Mouse (Mus musculus) gastrocnemius, adult 8-10 months (tissue): ENCODE data around the gene P2rx4. TPM values are rescaled to one million over a fixed set of nuclear protein-coding genes. Genes with fewer than 3 reads are reported as not detected.
"Not testable (repeated sequence)": the region's sequence is repeated elsewhere in the genome, so short reads cannot be mapped to it uniquely, and the experiment has no call there.

Experiments
- DNase-seq, 2 experiments: peaks; one replicate each; pipeline ENCODE4 v3.0.0; 2022; ENCODE audit warnings: low spot score in 2 of 2
- total RNA-seq, 4 experiments: library from RNA; stranded (reverse); gene quantifications; 2 replicates each; pipeline ENCODE4 v1.2.4; 2022

Gene P2rx4
- 1 to 10 TPM; 2.0 to 3.5 (median 2.9) TPM for total RNA-seq

DNA sequence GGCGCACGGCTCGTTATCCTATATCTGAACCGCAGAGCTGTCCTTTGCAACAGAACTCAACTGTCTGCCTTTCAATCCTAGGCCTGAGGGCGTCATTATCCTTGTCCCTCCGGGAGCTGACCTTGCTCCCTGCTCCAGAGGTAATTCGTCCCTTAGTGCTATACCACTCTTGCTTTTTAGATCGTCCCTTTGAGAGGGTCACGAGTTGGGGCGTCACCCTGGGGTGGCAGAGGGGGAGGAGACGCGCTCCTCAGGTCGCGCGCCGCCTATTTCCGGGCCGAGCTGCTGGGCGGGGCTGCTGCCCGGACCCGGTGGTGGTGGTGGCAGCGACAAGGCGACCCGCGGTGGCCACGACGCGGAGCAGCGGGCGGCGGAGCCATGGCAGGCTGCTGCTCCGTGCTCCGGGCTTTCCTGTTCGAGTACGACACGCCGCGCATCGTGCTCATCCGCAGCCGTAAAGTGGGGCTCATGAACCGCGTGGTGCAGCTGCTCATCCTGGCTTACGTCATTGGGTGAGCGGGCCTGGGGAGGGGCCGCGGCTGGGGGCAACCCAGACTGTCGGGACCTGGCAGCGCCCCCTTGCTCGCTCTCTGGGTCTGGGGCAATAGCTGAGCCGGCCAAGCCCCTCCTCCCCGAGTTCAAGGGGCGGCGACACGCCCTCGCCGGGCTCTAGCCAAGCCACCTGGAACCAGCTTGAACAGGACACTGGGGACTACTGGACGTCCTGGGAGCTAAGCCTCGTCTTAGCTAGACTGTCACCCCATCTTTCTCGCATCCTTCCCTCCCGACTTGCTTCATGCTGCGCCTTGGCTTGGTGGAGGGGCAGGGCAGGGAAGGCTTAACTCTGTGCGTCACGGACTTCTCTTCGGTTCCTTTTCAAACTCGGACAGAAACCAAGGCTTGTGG lies at the start of gene P2rx4:
Gene P2rx4, plus strand, starts transcription at position 269 of the 906 bp plus-strand sequence.
- peak; percentile 64 to 70 for DNase-seq

DNA sequence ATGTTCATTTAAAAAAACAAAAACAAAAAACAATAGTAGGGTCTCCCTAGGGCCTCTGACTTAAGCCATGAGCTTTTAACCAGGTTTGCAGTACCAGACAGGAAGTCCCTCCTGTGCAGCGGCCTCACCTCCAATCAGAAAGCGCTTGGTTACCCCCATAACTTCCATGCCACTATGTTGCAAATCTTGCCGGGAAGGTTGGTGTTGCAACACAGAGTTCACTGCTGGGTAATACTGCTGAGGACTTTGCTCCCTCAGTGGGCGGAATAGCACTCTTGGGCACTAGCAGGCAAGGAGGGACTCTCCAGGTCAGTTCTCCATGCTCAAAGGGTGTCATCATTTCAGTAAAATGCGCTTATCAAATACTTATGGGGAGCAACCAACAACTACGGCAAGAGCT lies 44.8 kb upstream of the P2rx4 start:
- DNase-seq, result no peak

DNA sequence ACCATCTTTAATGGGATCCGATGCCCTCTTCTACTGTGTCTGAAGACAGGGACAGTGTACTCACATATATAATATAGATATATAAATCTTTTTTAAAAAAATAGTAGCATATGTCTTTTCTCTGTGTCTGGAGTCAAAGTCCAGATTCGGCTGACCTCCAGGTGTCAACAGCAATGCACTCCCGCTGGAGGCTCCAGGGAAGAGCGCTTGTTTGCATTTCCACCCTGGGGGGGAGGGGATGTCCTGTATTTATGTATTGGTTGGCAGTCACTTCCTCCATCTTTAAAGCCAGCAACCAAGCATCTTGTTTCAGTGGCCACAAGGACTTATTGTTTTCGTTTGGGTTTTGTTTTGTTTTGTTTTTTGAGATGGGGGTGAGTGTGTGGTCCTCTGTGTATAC lies 42.3 kb upstream of the P2rx4 start:
- DNase-seq, result no peak

DNA sequence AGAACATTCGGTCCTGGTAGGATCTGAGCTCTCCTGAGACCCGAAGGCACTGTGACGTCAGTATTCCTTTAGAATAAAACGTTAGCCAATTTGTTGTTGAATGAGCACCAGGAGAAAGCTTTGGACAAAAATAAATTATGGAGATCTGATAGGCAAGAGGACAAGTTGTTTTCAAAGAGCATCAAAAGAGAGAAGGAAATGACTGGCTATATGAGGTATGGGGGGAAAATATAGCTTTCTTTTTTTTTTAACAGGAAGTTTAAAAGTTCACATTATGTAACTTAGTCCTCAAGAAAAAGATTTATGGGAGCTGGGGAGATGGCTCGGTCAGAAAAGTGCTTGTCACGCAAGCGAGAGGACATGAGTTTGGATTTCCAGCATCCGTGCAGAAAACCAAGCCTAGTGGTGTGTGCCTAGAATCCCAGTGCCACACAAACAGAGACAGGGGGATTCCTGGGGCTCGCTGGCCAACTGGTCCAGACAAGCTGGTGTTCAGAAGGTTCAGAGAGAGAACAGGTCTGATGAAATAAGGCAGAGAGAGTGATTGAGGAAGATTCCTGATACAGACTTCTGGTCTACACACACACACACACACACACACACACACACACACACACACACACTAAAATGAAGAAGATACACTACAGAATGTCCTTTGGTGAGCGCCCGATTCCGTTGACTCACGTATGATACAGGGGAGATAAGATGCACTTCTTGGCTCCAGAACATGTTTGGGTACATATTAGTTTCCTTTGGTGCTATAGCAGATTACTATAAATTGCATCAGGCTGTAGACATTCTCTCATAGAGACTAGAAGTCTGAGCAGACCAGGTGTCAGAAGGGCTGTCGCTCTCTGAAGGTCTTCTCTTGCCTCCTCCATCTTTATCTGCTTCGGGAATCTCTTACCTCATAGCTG lies 38.1 kb upstream of the P2rx4 start:
- DNase-seq, result no peak

DNA sequence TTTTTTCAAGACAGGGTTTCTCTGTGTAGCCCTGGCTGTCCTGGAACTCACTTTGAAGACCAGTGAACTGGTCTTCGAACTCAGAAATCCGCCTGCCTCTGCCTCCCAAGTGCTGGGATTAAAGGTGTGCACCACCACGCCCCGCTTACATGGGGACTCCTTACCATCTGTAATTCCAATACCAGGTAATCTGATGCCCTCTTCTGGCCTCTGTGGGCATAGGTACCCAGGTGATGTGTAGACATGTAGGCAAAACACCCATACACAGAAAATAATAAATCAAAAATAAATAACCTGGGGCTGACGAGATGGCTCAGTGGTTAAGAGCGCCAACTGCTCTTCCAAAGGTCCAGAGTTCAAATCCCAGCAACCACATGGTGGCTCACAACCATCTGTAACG lies 35.7 kb upstream of the P2rx4 start:
- DNase-seq, result not testable (repeated sequence)

DNA sequence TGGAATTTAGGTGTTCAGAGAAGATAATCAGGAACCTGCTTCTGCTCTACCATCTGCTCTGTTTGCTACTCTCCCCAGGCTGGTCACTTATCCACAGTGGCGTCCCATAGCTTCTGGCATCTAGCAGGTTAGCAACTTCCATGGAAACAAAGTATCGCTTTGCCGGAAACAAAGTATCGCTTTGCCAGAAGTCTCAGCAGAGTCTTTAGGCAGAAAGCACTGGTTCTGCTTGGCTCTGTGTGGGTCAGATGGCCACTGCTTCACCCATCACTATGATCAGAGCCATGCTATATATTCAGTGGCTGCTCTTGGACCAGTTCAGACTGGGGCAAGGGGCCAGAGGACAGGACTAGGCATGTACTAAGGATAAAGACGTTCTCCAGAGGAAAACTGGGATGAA lies 35.0 kb upstream of the P2rx4 start:
- DNase-seq, result no peak

DNA sequence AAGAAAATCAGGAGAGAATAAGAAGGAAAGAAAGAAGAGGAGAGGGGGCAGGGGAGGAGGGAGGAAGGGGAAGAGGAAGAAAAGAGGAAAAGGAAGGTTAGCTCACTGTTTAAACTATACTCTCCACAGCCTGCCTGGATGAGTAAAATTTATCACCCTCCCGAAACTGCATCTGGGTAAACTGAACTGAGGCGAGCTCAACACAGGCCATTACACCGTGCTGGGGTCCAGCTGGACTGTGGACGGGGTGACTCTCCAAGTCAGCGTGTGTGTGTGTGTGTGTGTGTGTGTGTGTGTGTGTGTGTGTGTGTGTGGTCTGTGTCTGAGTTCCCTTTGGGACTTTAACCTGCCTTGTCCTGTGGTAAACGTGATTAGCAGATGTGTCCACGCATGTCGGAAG lies 31.3 kb upstream of the P2rx4 start:
- DNase-seq, result no peak

DNA sequence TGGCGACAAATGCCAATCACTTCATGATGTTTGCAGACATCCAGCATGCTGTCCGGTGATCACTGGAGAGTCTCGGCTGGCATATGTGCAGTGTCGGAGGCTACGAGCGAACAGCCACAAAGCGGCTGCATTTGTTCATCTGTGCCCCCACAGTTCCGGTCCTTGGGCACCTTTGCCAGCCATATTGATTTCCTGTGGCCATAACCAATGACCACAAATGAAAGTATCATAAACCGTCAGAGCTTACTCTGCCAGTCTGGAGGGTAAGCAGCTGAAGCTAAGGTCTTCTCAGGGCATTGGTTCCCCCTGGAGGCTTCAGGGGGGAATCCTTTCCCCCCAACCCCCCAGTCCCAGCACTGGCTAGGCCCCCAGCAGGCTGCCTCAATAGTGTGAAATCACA lies 29.4 kb upstream of the P2rx4 start:
- DNase-seq, result no peak

DNA sequence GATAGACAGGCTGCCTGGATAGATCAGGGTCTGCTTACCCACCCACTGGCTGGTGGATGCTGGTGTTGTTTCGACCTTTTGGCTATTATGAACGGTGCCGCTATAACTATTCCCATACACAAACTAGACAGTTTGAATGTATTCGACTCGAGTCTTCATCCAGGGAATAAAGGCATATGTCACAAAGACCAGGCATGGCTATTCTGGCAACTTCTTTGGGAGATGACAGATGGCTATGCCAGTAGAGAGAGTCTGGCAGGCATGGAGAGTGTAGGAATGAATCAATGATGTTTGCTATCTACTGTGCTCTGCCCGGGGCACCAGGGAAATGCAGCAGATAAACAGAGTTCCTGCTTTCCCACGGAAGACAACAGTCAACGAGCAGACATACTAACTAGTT lies 27.5 kb upstream of the P2rx4 start:
- no peak for DNase-seq

DNA sequence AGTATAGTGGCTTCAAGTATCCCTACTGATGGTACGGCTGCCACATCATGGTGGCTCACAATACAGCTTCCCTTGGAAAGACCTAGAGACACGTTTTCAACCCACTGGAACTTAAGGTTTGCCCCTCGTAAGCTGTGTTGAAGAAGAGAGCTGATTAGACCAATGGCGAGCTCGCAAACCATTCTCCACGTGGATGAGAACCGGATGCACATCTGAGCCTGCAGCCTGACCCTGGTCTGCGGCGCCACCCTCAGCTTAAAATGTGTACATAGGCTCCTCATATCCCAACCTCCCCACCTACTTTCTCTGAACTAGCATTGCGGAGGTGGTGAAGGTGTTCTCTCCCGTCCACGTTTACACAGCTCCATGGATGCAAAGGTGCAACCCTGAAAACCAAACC lies 26.1 kb upstream of the P2rx4 start:
- no peak for DNase-seq

DNA sequence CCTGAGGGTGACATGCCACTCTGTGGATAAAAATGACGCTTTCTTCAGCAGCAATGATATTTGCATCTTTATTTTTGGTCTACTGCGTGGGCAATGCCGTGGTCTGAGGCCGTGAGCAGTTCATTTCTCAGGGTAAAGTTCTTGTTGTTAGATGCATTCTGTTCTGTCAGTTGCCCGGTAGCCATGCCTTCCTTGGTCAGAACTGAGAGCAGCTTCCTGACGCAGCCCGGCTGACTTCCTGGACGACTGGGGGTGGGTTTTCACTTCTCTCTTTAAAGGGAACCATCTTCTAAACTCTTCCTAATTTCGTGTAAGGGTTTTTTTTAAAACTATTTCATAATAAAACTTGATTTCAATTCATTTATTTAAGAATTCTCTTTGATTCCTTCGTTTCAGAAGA lies 23.4 kb upstream of the P2rx4 start:
- no peak for DNase-seq

DNA sequence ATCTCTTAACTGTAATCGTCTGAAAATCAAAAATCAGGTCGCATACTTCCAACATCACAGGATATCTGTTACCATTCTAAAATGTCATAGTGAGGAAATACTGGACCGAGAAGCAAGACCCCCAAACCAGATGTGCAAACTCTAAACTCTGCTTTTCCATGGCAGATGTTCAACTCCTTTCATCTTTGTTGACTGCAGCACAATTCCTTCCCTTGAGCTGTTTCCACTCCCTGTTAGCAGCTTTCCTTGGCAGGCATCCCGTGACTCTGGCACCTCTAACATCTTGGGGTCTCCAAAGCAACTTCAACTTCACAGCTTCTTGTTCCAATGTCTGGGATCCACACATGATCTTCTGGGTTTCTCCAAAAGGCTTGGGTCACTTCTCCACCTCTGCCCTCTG lies 20.0 kb upstream of the P2rx4 start:
- DNase-seq, result no peak

DNA sequence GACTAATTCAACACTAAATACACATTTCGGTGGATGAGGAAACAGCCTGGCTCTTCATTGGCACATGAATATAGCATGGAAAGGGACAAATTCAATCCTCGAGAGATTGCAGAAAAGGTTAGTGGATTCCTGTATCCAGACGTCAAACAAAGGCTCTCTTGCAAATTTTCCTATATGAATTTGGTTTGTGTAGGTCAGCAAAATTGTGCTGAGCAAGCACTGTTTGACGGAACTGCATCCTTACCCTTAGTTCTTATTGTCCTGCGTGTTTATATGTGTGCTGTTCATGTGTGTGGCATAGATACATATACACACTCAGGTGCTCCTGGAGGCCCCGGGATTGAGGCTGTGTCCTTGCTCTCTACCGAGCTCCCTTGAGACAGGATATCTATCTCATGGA lies 18.2 kb upstream of the P2rx4 start:
- DNase-seq, result no peak

DNA sequence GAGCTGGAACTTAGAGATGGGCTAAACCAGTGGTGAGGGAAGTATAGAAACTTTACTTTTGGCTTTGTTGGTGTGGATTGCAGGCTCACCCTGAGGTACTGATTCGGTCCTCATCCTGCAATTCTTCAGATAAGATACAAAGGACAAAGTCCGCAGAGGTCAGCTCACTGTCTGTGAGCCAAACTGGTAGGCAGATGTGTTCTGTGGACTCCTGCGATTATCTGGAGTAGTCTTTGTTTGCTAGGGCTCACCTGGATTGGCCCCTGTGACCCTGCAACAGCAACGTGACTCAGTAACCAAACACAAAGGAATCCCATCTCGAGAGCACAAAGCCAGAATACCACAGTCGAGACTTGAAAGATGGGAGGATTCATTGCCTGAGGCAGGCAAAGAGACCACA lies 16.9 kb upstream of the P2rx4 start:
- no peak for DNase-seq

DNA sequence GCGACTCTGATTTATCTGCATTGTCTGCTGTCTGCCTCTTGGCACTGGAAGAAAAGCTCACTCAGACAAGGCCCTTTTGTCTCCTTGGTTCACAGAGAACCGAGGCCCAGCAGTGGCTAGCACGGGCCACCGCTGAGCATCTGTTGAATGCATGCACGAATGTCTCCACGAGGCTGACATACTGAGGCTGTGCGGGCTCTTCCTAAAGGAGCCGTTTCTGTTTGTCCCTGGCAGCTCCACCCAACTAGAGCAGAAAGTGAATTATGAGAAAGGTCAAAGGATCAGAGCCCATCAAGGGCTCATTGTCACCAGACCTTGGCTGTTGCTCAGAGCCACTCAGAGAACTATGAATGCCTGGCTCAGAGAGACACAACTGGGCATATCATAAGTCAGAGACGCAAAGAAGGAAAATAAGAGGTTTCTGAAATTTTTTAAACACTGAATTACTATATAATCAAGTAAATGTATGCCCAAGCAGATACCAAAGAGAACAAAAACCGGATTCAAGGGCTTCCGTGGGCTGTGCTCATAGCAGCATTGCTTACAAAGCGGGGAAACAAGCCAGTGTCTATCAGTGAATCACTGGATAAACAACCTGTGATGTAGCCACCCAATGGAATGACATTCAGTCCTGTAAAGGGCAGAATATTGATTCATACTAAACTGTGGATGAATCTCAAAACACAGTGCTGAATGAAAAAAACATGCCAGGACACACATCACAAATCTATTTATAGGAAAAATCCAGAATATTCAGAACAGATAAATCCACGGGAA lies 13.7 kb upstream of the P2rx4 start:
- no peak for DNase-seq

DNA sequence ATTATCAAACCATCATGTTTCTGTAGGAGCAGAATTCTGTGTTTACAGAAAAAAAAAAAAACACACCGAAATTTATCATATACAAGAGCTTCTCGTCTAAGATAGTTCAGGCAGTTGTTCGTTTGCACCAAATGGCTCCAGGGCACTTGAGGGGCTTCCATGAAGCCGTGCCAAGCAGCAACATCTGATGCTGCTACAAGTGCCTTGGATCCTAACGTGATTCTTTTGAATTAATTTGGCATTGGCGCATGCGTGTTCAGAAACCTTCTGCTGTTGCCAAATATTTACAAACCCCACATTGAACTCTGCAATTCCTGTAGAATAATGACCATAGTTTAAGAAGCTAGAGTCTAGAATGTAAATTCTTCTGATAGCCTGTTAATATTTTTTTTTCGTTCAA lies 11.8 kb upstream of the P2rx4 start:
- no peak for DNase-seq

DNA sequence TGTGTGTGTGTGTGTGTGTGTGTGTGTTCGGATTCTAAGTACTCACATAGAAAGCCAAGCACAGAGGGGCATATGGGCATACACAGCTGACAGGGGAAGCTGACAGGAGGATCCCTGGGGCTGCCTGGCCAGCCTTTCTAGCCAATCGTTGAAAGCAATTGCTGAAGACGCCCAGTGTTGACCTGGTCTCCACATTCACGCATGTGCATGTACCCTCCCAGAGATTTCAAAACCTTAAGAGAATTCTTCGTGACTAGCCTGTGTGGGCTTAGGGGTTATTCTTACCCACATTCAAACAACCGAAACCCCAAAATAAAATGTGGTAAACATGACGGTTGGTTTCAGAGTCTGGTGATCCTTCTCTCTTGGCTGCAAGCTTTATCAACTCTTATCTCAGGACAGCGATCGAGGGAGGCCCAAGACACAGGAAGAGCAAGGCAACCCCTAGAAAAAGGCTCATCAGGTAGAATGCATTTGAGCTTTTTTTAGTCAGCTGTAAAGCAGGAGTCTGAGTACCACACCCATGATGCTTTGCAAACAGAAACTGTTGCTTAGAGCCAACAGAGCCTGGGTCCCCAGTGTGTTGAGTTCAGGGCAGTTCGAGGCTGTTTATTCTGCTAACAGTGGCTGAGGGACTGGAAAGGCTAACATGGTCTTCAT lies 9.2 kb upstream of the P2rx4 start:
- DNase-seq, result no peak

DNA sequence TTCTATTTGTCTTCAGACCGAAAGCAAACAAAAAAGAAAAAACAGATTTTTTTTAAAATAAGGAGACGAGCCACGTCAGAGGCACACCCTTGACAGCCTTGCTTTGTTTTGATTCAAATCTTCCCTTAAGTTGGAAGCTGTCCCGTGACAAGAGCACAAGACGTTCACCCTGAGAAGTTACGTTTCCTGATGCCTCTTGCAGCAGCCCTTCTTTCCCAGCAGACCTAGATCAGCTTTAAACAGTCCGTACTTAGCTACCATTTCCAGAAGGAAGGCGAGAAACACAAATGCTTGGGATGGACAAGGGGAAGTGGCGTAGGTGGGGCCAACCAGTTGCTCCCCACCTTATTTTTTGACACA lies 8.7 kb upstream of the P2rx4 start:
- no peak for DNase-seq

DNA sequence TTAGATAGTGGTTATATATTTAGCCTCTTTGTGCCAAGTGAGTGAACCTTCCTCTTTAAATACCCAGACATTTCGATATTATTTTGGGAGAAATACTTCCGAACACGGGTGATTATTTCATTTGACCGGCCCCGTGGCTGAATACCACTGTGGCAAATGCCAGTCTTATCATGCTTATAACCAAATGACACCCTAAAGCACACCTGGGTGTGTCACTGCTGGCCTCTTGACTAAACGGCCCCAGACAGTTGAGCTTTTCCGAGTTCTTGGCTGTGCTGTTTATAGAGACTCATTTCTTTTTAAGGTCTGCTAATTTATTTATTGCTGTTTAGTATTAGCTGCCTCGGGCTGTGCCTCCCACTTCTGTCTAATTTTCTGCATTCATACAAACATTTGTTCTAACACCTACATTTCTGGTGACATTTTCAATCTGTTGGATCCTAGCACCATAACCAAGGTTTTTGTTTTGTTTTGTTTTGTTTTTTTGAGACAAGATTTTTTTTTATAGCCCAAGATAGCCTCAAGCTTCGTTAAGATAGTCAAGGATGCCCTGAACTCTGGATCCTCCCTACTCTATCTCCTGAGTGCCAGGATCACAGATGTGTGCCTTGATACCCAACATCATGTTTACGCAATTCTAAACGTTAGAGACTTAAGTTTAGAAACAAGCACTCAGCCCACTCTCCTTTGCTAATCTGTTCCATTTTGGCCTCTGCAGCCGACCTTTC lies 7.1 kb upstream of the P2rx4 start:
- no peak for DNase-seq

DNA sequence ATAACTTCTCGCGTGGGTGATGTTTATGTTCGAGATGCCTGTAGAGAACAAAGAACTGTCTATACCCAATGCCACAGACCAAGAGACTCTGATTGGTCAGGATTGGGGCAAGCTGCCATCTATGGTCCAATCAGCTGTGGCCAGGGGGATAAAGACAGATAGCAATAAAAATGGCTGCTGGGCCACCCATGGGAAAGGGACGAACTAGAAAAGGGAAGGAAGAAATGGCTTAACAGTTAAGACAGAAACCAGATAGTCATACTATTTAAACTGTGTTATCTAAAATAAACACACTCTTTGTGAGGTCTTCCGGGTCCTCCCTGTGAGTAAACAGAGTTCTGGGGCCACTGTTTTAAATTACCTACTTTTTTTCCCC lies 6.5 kb upstream of the P2rx4 start:
- no peak for DNase-seq

DNA sequence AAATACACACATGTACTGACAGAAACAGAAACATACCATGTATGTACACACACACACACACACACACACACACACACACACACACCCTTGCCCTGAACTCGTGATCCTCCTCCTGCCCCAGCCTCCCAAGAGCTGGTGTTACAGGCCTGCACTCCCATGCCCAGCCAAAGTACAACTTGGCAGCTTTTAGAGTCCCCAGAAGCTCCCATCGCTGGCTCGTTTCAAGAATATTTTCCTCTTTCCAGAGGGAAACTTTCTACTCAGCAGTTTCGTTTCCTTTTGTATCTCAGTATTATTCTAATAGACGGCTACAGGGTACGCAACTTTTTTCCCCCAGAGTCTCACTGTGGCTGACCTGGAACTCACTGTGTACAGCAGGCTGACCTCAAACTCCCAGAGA lies 5.2 kb upstream of the P2rx4 start:
- no peak for DNase-seq
